Mouse (Mus musculus): ENCODE measurements around the gene Mybph. TPM values are rescaled to one million over a fixed set of nuclear protein-coding genes. Genes with fewer than 3 reads are reported as not detected.

Gene Mybph
- polyA plus RNA-seq, 1 experiment from 2014 or later: not detected

DNA sequence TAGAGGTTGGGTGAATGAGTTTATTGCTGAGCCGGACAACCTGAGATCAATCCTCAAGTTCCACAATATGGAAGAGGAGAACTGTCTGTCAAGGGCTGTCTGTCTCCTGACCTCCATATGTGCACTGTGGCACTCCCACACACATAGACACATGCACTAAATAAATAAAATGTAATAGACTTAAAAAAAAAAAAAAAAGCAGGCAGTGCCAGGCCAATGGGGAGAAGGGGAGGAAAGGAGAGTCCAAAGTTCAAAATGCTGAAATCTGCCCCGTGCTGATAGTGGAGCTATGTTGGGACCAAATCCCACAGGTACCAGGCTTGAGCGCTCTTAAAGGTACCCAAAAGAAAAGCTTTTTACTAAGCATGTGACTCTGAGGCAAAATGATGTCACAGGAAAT is 44.2 kb downstream of the Mybph start:
- Histone ChIP-seq H3K4me3 (ENCODE audit: low read depth, low read length) (no peak overlapping the region), H3K4me1 (replicated peaks; ENCODE audit: control insufficient read depth, insufficient read depth, low read length) (peaks cover 12% of the 10 kb centered on the region), H3K9me3 (ENCODE audit: control insufficient read depth, low read length) (no peaks in the 10 kb centered on the region), H3K4me2 (ENCODE audit: low read length) (no peak overlapping the region), H3K27ac (ENCODE audit: low read depth) (no peak overlapping the region), H3K36me3 (ENCODE audit: control insufficient read depth, insufficient read depth, low read length) (no peaks in the 10 kb centered on the region), H3K27me3 (replicated peaks; ENCODE audit: control insufficient read depth, insufficient read depth, low read length) (peaks cover 36% of the 10 kb centered on the region), H3K9ac (ENCODE audit: low read length) (no peak overlapping the region)
- WGBS: 79% methylated on average over 3 of the region's 3 CpGs
- no peak for ATAC-seq (replicated peaks; ENCODE audit: low FRiP score, low TSS enrichment, low read depth)
- no peak for DNase-seq (ENCODE audit: low spot score)

DNA sequence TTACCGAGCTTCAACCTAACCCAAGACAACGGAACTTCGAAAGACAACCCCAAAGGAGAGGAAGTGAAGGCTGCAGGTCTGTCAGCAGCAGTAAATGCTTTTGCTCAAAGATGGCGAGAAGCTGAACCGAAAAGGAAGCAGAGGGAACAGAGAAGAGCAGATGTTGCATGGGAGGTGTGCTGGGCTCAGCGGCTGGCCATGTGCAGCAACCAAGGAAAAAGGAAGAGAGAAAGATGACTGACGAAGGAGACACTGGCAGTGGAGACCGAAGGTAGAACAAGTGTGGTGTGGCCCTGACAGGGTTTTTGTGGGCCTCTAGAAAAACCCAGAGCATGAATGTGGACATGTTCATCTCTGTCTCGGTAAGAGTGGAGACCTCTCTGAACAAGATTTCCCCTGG is 47.5 kb downstream of the Mybph start:
- Histone ChIP-seq H3K4me2 (ENCODE audit: low read length) (no peak overlapping the region), H3K4me3 (ENCODE audit: low read depth, low read length) (no peak overlapping the region), H3K27ac (ENCODE audit: low read depth) (no peak overlapping the region), H3K9me3 (ENCODE audit: control insufficient read depth, low read length) (no peaks in the 10 kb centered on the region), H3K36me3 (ENCODE audit: control insufficient read depth, insufficient read depth, low read length) (no peaks in the 10 kb centered on the region), H3K27me3 (replicated peaks; ENCODE audit: control insufficient read depth, insufficient read depth, low read length) (peaks cover 10% of the 10 kb centered on the region), H3K9ac (ENCODE audit: low read length) (no peak overlapping the region), H3K4me1 (replicated peaks; ENCODE audit: control insufficient read depth, insufficient read depth, low read length) (peaks cover 8% of the 10 kb centered on the region)
- ATAC-seq (replicated peaks; ENCODE audit: low FRiP score, low TSS enrichment, low read depth) (no peak), DNase-seq (ENCODE audit: low spot score) (no peak)
- whole genome bisulfite sequencing: 83% methylated on average over 9 of the region's 9 CpGs

DNA sequence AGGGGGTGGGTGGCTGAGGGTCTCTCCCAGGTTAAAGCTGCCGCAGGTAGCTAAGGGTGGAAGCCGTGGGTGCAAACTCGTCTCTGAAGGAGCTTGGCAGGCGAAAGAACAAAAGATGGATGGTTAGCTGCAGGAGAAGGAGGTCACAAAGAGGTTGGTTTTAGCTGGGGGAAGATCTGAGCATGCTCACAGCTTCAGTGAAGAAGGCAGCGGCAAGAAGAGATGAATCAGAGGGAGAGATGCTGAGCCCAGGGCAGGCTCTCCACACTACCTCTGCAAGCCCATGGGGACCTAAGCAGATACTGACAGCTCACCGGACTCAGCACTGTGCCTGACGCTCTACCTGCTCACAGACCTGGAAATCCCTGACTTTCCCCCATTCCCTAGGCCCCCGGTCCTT is 48.0 kb downstream of the Mybph start:
- WGBS: 57% methylated on average over 8 of the region's 8 CpGs
- H3K27ac ChIP-seq (ENCODE audit: low read depth): no peak overlapping the region
- DNase-seq (ENCODE audit: low spot score) (no peak), ATAC-seq (replicated peaks; ENCODE audit: low FRiP score, low TSS enrichment, low read depth) (no peak)
- no peak overlapping the region for H3K9ac ChIP-seq (ENCODE audit: low read length)
- peaks cover 4% of the 10 kb centered on the region; the same call in 1 of the 2 replicates for H3K27me3 ChIP-seq (replicated peaks; ENCODE audit: control insufficient read depth, insufficient read depth, low read length)
- H3K9me3 ChIP-seq (ENCODE audit: control insufficient read depth, low read length): no peaks in the 10 kb centered on the region
- no peak overlapping the region for H3K4me2 ChIP-seq (ENCODE audit: low read length)
- H3K4me3 ChIP-seq (ENCODE audit: low read depth, low read length): no peak overlapping the region
- 0 out of 2 replicates have a peak, but pooled peaks cover 4% of the 10 kb centered on the region for H3K4me1 ChIP-seq (replicated peaks; ENCODE audit: control insufficient read depth, insufficient read depth, low read length)
- no peaks in the 10 kb centered on the region for H3K36me3 ChIP-seq (ENCODE audit: control insufficient read depth, insufficient read depth, low read length)

DNA sequence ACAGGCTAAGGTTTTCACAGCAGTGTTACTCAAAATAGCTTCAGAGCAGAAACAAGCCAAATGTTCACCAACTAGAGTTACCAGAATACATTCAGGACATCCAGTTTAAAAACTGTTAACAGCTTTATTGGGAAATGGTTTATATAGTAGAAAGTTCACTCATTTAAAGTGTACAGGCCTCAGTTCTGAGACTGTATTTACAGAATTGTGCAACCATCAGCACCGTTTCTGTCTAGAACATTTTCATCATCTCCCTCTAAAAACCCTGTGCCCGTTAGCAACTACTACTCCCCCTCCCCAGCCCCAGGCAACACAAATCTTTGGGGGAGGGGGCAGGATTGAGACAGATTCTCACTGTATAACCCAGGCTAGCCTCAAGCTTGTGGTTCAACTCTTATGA is 49.0 kb downstream of the Mybph start:
- no peaks in the 10 kb centered on the region for H3K27me3 ChIP-seq (replicated peaks; ENCODE audit: control insufficient read depth, insufficient read depth, low read length)
- no peak overlapping the region for H3K4me2 ChIP-seq (ENCODE audit: low read length)
- 79% methylated on average over 2 of the region's 2 CpGs for WGBS
- DNase-seq (ENCODE audit: low spot score) (no peak), ATAC-seq (replicated peaks; ENCODE audit: low FRiP score, low TSS enrichment, low read depth) (no peak)
- H3K9me3 ChIP-seq (ENCODE audit: control insufficient read depth, low read length): no peaks in the 10 kb centered on the region
- H3K27ac ChIP-seq (ENCODE audit: low read depth): no peak overlapping the region
- 0 out of 2 replicates have a peak, but pooled peaks cover 4% of the 10 kb centered on the region for H3K4me1 ChIP-seq (replicated peaks; ENCODE audit: control insufficient read depth, insufficient read depth, low read length)
- no peak overlapping the region for H3K9ac ChIP-seq (ENCODE audit: low read length)
- no peaks in the 10 kb centered on the region for H3K36me3 ChIP-seq (ENCODE audit: control insufficient read depth, insufficient read depth, low read length)
- no peak overlapping the region for H3K4me3 ChIP-seq (ENCODE audit: low read depth, low read length)

DNA sequence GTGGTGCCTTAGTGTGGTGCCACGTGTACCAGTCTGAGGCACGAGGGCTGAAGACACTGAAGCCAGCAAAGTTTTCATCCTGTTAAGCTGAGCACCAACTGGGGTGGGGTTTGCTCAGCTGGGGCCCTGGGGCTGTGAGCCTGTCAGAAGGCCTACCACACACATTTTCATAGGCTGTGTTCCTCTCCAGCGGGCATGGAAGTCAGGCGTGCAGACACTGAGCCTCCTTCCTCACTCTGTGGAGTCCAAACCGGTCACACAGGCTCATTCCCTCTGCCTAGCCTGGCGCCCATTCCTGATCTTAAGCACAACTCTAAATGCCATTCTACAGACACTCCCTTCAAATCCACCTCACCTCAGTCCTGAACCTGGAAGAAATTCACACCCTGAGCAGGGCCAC is 50.3 kb downstream of the Mybph start:
- Histone ChIP-seq H3K4me2 (ENCODE audit: low read length) (no peak overlapping the region), H3K27me3 (replicated peaks; ENCODE audit: control insufficient read depth, insufficient read depth, low read length) (no peaks in the 10 kb centered on the region), H3K4me3 (ENCODE audit: low read depth, low read length) (no peak overlapping the region), H3K27ac (ENCODE audit: low read depth) (no peak overlapping the region), H3K4me1 (replicated peaks; ENCODE audit: control insufficient read depth, insufficient read depth, low read length) (0 out of 2 replicates have a peak, but pooled peaks cover 4% of the 10 kb centered on the region), H3K9ac (ENCODE audit: low read length) (no peak overlapping the region), H3K9me3 (ENCODE audit: control insufficient read depth, low read length) (no peaks in the 10 kb centered on the region), H3K36me3 (ENCODE audit: control insufficient read depth, insufficient read depth, low read length) (no peaks in the 10 kb centered on the region)
- no peak for ATAC-seq (replicated peaks; ENCODE audit: low FRiP score, low TSS enrichment, low read depth)
- 82% methylated on average over 6 of the region's 6 CpGs for WGBS
- DNase-seq (ENCODE audit: low spot score): no peak

DNA sequence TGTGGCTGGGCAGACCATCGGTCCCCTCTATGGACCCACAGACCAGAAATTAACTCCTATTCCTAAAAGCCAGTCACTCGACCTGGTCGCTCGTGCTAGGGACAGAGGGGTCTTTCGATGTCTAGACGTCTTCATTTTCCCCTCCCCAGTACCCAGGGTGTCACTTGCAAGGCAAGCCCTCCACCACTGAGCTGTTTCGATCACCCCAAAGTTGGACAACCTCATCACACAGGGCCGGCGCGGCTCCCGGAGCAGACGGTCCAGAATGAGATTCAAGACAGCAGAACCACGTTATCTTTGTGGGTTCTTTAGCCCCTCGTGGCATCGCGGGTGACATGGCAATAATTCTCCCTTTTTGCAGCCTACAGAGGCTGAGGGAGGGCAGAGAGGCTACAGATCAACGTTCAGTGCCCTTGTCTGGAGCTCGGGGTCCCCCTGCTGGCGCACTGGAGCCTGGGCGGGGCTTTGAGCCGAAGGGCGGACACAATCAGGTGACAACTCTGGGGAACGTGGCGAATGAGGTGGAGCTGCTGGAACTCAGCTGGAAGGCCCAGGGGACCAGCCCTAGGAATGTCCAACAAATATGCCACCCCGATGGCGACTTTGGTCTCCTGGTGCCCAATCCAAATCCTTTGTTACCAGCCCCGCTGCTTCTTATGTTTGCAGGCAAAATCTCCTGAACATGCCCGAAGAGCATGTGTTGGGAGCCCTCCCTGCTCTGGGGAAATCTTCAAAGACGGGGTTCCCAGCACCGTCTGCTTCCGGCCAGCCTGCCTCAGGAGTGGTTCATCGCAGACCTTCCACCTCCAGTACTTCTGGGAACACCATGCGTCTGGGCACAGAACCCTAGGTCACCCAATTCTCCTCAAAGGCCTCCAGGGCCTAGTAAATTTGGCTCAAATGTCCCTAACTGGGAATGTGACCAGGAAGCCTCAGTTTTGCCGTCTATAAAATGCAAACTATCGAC is 51.0 kb downstream of the Mybph start:
- no peaks in the 10 kb centered on the region for H3K27me3 ChIP-seq (replicated peaks; ENCODE audit: control insufficient read depth, insufficient read depth, low read length)
- H3K4me1 ChIP-seq (replicated peaks; ENCODE audit: control insufficient read depth, insufficient read depth, low read length): 0 out of 2 replicates have a peak, but pooled peaks cover 4% of the 10 kb centered on the region
- WGBS: 21% methylated on average over 35 of the region's 35 CpGs
- no peak overlapping the region for H3K4me3 ChIP-seq (ENCODE audit: low read depth, low read length)
- DNase-seq (ENCODE audit: low spot score): peak; percentile 95
- no peak overlapping the region for H3K9ac ChIP-seq (ENCODE audit: low read length)
- no peaks in the 10 kb centered on the region for H3K36me3 ChIP-seq (ENCODE audit: control insufficient read depth, insufficient read depth, low read length)
- peak; percentile 76 for ATAC-seq (replicated peaks; ENCODE audit: low FRiP score, low TSS enrichment, low read depth)
- H3K27ac ChIP-seq (ENCODE audit: low read depth): no peak overlapping the region
- H3K9me3 ChIP-seq (ENCODE audit: control insufficient read depth, low read length): no peaks in the 10 kb centered on the region
- peak overlapping the region; percentile 43 for H3K4me2 ChIP-seq (ENCODE audit: low read length)

DNA sequence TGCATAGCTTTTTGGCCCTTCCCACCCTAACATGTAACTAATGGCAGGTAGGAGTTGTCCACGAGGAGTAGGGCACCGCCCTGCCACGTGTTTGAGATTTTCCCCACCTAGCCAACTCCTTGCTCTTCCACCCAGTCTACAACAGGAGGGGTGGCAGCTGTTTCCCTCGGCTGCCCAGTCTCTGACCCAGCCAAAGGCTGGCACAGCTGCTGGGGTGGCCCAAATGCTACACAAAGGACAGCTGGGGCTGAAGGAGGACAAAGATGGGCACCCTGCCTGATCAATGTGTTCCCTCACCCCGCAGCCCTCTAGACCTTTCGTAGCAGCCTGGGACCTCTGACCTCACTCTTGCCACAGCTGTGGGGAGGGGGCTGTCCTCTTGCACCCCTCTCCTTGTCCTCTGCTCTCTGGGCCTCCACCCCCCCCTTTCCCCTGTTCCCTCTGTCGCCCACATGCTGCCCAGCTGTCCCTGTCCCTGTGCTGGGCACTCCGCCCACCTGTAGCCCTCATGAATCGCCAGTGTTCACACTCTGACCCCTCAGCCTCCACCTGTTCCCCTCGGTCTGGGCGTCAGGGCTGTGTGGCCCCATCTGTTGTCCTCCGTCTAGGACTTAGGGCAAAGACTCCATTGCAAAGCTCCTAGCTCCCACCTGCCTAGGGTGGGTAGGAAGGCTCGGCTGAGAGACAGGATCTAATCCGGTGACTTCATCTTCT is 51.9 kb downstream of the Mybph start:
- Histone ChIP-seq H3K27ac (ENCODE audit: low read depth) (no peak overlapping the region), H3K9ac (ENCODE audit: low read length) (no peak overlapping the region), H3K36me3 (ENCODE audit: control insufficient read depth, insufficient read depth, low read length) (no peaks in the 10 kb centered on the region), H3K4me1 (replicated peaks; ENCODE audit: control insufficient read depth, insufficient read depth, low read length) (0 out of 2 replicates have a peak, but pooled peaks cover 4% of the 10 kb centered on the region), H3K4me2 (ENCODE audit: low read length) (no peak overlapping the region), H3K27me3 (replicated peaks; ENCODE audit: control insufficient read depth, insufficient read depth, low read length) (no peaks in the 10 kb centered on the region), H3K9me3 (ENCODE audit: control insufficient read depth, low read length) (no peaks in the 10 kb centered on the region), H3K4me3 (ENCODE audit: low read depth, low read length) (no peak overlapping the region)
- ATAC-seq (replicated peaks; ENCODE audit: low FRiP score, low TSS enrichment, low read depth): peak; percentile 40; the same call in 1 of the 2 replicates
- DNase-seq (ENCODE audit: low spot score): no peak
- 81% methylated on average over 14 of the region's 14 CpGs for WGBS

DNA sequence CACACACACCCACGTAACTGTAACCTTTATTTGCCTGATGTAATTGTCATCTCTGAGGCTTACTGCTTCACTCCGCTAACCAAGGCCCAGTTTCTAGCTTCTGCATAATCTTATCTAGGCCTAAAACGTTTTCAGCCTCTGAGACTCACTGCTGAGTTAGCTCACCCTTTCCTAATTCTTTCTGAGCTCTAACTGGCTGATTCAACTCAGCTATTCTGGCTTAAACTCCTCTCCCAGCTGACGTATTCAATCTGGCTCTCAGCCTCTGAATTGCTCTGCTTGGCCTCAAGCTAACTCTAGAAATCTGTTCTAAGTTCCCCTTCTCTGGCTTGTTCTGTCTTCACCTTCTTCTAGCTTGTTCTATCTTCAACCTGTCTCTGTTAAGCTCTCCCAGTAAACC is 53.3 kb downstream of the Mybph start:
- DNase-seq (ENCODE audit: low spot score) (no peak), ATAC-seq (replicated peaks; ENCODE audit: low FRiP score, low TSS enrichment, low read depth) (no peak)
- H3K36me3 ChIP-seq (ENCODE audit: control insufficient read depth, insufficient read depth, low read length): no peaks in the 10 kb centered on the region
- no peaks in the 10 kb centered on the region for H3K27me3 ChIP-seq (replicated peaks; ENCODE audit: control insufficient read depth, insufficient read depth, low read length)
- no peak overlapping the region for H3K4me2 ChIP-seq (ENCODE audit: low read length)
- H3K9me3 ChIP-seq (ENCODE audit: control insufficient read depth, low read length): no peaks in the 10 kb centered on the region
- WGBS: 58% methylated on average over 4 of the region's 4 CpGs
- no peak overlapping the region for H3K27ac ChIP-seq (ENCODE audit: low read depth)
- no peak overlapping the region for H3K9ac ChIP-seq (ENCODE audit: low read length)
- no peaks in the 10 kb centered on the region for H3K4me1 ChIP-seq (replicated peaks; ENCODE audit: control insufficient read depth, insufficient read depth, low read length)
- no peak overlapping the region for H3K4me3 ChIP-seq (ENCODE audit: low read depth, low read length)

Measured in intestine, embryonic 14.5 days (tissue).